Mouse (Mus musculus) forebrain, embryonic 14.5 days (tissue): ENCODE measurements around the gene Lrp5. TPM values are rescaled to one million over a fixed set of nuclear protein-coding genes. Genes with fewer than 3 reads are reported as not detected.
A peak's percentile ranks its signal among the peaks of the same experiment; 100 is the strongest.

Source experiments
- ATAC-seq: fragments of 200-750 bp; cut with Nextera tagmentation; 2 replicates; pipeline ENCODE4 v1.8.0; 2017; ENCODE audit warnings: mild to moderate bottlenecking, moderate library complexity
- DNase-seq: peaks from one replicate; pipeline ENCODE4 v3.0.0-alpha.2; 2015; ENCODE audit warnings: low spot score
- H3K27ac ChIP-seq: fragments of 300-500 bp; sonication (generic); 2 replicates; pipeline ENCODE4 v1.5.1; 2014; ENCODE audit warnings: low read depth, mild to moderate bottlenecking, control low read depth, low read length, moderate library complexity
- H3K27me3 ChIP-seq: fragments of 300-500 bp; sonication (generic); replicated peaks from 2 replicates; pipeline ENCODE4 v1.6.1; 2014; ENCODE audit warnings: low read length, control low read depth, mixed read lengths; ENCODE audit not compliant: control insufficient read depth, insufficient read depth
- H3K36me3 ChIP-seq: fragments of 300-500 bp; sonication (generic); 2 replicates; pipeline ENCODE4 v1.6.1; 2014; ENCODE audit warnings: low read length, control low read depth; ENCODE audit not compliant: control insufficient read depth, insufficient read depth
- H3K4me1 ChIP-seq: fragments of 300-500 bp; sonication (generic); 2 replicates; pipeline ENCODE4 v1.6.1; 2014; ENCODE audit warnings: antibody characterized with exemption, low read length, control low read depth; ENCODE audit not compliant: control insufficient read depth, insufficient read depth
- H3K4me2 ChIP-seq: fragments of 300-500 bp; sonication (generic); 2 replicates; pipeline ENCODE4 v1.6.1; 2014; ENCODE audit warnings: mild to moderate bottlenecking, control low read depth, low read length
- H3K4me3 ChIP-seq: fragments of 300-500 bp; sonication (generic); 2 replicates; pipeline ENCODE4 v1.5.1; 2014; ENCODE audit warnings: low read depth, low read length, control low read depth
- H3K9ac ChIP-seq: fragments of 300-500 bp; sonication (generic); 2 replicates; pipeline ENCODE4 v1.6.1; 2014; ENCODE audit warnings: mild to moderate bottlenecking, low read length, control low read depth, moderate library complexity
- H3K9me3 ChIP-seq: fragments of 300-500 bp; sonication (generic); replicated peaks from 2 replicates; pipeline ENCODE4 v1.6.1; 2016; ENCODE audit warnings: low read length, control low read depth, mixed read lengths; ENCODE audit not compliant: control insufficient read depth
- WGBS: fragments of 180-500 bp; shearing (Covaris S2); extraction: QIAGEN DNeasy Blood & Tissue Kit; methylation state at CpG from one replicate; pipeline ENCODE4 v1.1.7; 2014; 5-methylcytosine and 5-hydroxymethylcytosine counted together
- polyA plus RNA-seq: library from polyadenylated mRNA; unstranded; fragments of >200 nt; fragmentation: Nextera tagmentation; extraction: Ambion mirVana; gene quantifications from 2 replicates; pipeline ENCODE4 v1.2.1, GENCODE M21; 2014

The Lrp5 gene
- polyA plus RNA-seq = 1.8 and 2.1 TPM in 2 replicates

DNA sequence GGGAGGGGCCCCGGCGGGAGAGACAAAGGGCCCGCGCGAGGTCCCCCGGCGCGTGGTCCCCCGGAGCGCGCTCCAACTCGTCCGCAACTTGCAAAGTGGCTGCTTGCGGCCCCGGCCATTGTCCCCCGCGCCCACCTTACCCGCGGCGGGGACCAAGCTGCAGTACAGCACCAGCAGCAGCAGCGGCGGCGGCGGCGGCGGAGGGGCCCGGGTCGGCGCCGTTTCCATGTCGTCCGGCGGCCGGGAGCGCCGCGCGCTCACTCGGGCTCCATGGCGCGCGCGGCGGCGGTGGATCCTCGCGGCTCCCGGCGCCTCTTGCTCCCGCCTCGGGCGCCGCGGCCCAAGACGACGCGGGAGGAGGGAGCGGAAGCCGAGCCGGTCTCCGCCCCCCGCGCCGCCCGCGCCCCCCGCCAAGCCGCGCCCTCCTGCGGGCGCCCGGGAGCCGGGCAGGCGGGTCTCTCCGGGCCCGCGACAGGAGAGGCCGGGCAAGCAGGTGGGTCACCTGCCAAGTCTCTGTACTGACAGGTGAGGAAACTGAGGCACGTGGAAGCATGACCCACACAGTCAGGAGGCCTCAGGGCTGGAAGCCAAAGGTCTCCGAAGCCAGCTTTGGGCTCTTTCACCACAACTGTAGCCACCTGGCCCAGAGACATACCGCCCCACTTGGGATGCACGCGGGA lies at the start of gene Lrp5:
Gene Lrp5 (minus strand): TSS at position 350 of the 680 bp plus-strand sequence.
- peak; percentile 69 for ATAC-seq
- H3K27me3 ChIP-seq = peaks cover 4% of the 10 kb centered on the region; the same call in 1 of the 2 replicates
- H3K36me3 ChIP-seq = no peaks in the 10 kb centered on the region
- H3K9me3 ChIP-seq = no peaks in the 10 kb centered on the region
- H3K4me1 ChIP-seq = peaks cover 17% of the 10 kb centered on the region
- H3K4me3 ChIP-seq = peak within 1 kb of the TSS; percentile 90
- peak within 1 kb of the TSS; percentile 85 for H3K9ac ChIP-seq
- H3K4me2 ChIP-seq = peak within 1 kb of the TSS; percentile 96
- peak within 1 kb of the TSS; percentile 36; the same call in 1 of the 2 replicates for H3K27ac ChIP-seq
- under 1% methylated on average over 58 of the region's 83 CpGs for WGBS
- peak; percentile 57 for DNase-seq

DNA sequence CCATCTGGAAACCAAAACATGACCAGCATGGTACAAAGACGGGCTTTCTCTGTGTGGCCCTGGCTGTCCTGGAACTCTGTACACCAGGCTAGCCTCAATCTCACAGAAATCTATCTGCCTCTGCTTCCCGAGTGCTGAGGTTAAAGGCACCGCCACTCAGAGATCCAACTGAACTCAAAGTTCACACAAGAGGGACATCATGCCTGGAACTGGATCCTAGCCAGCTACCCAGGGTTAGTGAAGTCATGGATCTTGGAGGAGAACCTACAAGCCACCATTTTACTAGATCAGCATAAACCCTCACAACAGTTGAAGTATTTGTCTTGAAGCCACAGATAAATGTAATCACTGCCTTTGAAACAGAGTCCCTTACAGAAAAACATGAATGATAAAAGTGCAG lies 49.6 kb upstream of the Lrp5 start:
- no peak overlapping the region for H3K4me2 ChIP-seq
- H3K27ac ChIP-seq = no peak overlapping the region
- H3K4me1 ChIP-seq = no peaks in the 10 kb centered on the region
- WGBS = 90% methylated on average over 3 of the region's 3 CpGs
- DNase-seq = no peak
- no peaks in the 10 kb centered on the region for H3K36me3 ChIP-seq
- no peak for ATAC-seq
- no peaks in the 10 kb centered on the region for H3K9me3 ChIP-seq
- H3K4me3 ChIP-seq = no peak overlapping the region
- H3K9ac ChIP-seq = no peak overlapping the region
- H3K27me3 ChIP-seq = no peaks in the 10 kb centered on the region

DNA sequence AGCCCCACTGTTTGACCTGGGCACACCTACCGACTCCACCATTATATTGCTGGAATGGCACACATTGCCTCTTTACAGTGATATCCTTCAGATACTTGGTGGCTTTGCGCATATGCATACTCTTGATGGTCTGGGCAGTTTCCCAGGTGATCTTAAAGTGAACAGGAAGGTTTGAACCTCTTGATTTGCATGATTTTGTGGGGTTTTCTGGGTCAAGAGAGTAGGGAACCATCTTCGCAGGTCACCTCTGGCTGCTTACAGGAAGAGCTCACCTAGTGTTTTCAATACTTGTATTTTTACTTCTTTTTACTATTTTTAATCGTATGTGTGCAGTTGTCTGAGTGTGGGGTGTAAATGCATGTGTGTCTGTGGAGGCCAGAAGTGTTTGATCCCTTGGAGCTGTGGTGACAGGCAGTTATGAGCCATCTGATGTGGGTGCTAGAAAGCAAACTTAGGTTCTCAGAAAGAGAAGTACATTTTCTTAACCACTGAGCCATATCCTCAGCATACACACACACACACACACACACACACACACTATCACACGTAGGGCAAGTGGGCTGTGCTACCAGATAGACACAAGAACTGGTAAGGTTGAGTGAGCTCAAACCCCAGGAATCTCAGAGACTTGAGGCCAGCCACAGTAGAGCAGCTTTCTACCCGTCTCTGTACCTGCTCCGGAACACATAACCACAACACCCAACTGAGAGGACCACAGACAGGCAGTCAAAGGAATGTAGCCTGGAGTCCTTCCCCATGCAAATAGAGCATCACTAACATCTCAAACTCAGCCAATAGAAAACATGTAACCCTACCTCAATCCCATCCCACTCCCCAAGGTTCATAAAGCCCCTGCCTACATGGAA lies 44.6 kb upstream of the Lrp5 start:
- Histone ChIP-seq H3K4me1 (no peaks in the 10 kb centered on the region), H3K9me3 (no peaks in the 10 kb centered on the region), H3K4me3 (no peak overlapping the region), H3K27ac (no peak overlapping the region), H3K4me2 (no peak overlapping the region), H3K36me3 (no peaks in the 10 kb centered on the region), H3K27me3 (no peaks in the 10 kb centered on the region), H3K9ac (no peak overlapping the region)
- no peak for ATAC-seq
- no peak for DNase-seq
- 78% methylated on average over 7 of the region's 7 CpGs for WGBS

DNA sequence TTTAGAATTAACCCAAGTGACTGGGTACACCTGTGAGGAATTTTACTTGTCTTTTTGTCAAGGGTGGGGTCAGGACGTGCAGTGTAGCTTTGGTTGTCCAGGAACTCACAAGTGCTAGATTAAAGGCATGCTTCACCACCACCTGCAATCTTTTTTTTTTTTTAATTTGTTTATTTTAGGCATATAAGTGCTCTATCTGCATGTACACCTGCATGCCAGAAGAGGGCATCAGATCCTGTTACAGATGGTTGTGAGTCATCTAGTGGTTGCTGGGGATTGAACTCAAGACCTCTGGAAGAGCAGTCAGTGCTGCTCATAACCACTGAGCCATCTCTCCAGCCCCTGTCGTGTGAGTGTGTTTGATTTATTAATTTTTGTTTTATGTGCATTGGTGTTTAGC lies 42.5 kb upstream of the Lrp5 start:
- H3K4me3 ChIP-seq = no peak overlapping the region
- no peak for ATAC-seq
- H3K9me3 ChIP-seq = no peaks in the 10 kb centered on the region
- H3K27ac ChIP-seq = no peak overlapping the region
- H3K4me2 ChIP-seq = no peak overlapping the region
- no peaks in the 10 kb centered on the region for H3K4me1 ChIP-seq
- WGBS = 70% methylated on average over 2 of the region's 2 CpGs
- no peaks in the 10 kb centered on the region for H3K36me3 ChIP-seq
- H3K9ac ChIP-seq = no peak overlapping the region
- no peaks in the 10 kb centered on the region for H3K27me3 ChIP-seq
- DNase-seq = no peak

DNA sequence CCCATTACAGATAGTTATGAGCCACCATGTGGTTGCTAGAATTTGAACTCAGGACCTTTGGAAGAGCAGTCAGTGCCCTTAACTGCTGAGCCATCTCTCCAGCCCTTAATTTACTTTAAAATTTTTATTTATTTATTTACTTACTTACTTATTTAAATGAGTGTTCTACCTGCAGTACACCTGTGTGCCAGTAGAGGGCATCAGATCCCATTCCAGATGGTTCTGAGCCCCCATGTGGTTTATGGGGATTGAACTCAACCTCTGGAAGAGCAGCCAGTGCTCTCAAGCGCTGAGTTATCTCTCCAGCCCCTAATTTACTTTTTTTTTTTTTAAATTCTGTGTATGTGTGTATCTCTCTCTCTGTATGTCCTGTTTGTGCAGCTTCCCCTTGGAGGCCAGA lies 38.4 kb upstream of the Lrp5 start:
- no peak overlapping the region for H3K9ac ChIP-seq
- ATAC-seq (no peak), DNase-seq (peak; percentile 79)
- H3K4me2 ChIP-seq = no peak overlapping the region
- no peak overlapping the region for H3K27ac ChIP-seq
- no peaks in the 10 kb centered on the region for H3K27me3 ChIP-seq
- H3K4me3 ChIP-seq = no peak overlapping the region
- H3K9me3 ChIP-seq = no peaks in the 10 kb centered on the region
- no peaks in the 10 kb centered on the region for H3K4me1 ChIP-seq
- no peaks in the 10 kb centered on the region for H3K36me3 ChIP-seq
- WGBS = 28% methylated on average over 1 of the region's 1 CpGs

DNA sequence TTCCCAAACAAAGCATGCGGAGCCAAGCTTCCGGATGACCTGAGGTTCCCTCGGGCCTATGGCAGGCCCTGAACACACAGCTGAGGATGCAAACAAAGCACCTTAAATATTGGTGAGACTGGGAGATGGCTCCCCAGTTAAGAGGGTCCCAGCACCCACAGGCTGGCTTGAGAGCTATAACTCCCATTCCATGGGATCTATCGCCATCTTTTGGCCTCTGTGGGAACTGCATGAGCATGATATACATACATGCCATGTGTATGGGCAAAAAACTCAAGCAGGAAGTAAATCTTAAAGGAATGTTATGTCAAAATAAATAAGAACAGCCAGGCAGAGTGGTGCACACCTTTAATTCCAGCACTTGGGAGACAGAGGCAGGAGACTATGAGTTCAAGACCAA lies 37.5 kb upstream of the Lrp5 start:
- no peak overlapping the region for H3K4me2 ChIP-seq
- no peaks in the 10 kb centered on the region for H3K36me3 ChIP-seq
- no peaks in the 10 kb centered on the region for H3K27me3 ChIP-seq
- no peak overlapping the region for H3K27ac ChIP-seq
- DNase-seq = no peak
- no peaks in the 10 kb centered on the region for H3K9me3 ChIP-seq
- ATAC-seq = no peak
- H3K4me1 ChIP-seq = peaks cover 3% of the 10 kb centered on the region
- 74% methylated on average over 4 of the region's 4 CpGs for WGBS
- H3K4me3 ChIP-seq = no peak overlapping the region
- H3K9ac ChIP-seq = no peak overlapping the region

DNA sequence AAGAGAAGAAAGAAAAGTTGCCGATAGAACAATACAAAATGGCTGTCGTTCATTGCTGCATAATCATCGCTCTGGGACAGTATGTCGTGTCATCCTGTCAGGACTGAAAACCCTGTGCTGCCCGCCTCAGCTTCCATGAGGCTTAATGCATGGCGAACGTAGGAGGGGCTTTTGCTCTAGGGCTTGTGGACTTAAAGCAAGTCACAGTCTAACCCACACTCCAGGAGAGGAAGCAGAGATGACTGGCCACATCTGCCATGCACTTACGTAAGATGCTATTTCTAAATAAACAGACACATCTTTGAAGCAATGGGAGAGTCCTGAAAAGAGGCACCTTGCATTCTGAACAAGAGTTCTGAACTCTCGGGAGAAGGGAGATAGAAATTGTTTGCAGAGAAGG lies 36.8 kb upstream of the Lrp5 start:
- 93% methylated on average over 9 of the region's 9 CpGs for WGBS
- Histone ChIP-seq H3K27me3 (no peaks in the 10 kb centered on the region), H3K9me3 (no peaks in the 10 kb centered on the region), H3K4me1 (peaks cover 3% of the 10 kb centered on the region), H3K4me2 (no peak overlapping the region), H3K9ac (no peak overlapping the region), H3K27ac (no peak overlapping the region), H3K4me3 (no peak overlapping the region), H3K36me3 (peaks cover 3% of the 10 kb centered on the region; the same call in 1 of the 2 replicates)
- no peak for DNase-seq
- no peak for ATAC-seq

DNA sequence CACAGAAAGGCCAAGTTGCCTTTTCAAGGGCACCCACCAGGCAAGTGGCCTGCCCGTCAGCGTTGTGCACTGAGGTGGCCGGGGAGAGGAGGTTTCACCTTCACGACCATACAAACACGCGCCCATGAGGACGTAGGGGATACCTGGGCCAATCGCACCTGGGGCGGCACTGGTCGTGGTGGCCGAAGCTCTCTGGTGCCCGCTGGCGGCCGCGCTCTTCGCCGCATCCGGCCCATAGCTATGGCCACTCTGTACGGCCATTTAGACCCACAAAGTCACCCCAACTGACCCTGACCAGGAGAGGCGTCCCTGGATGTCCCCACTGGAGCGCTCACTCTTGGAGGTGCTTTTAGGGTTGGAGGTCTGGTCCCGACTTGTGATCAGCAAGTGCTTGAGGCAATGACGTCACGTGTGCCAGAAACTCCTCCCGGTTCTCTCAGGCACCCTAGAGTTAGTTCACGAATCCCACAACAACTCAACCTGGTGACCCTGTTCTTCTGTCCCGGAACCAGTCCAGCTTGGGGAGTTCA lies 33.1 kb upstream of the Lrp5 start:
- DNase-seq (peak; percentile 34), ATAC-seq (peak; percentile 58)
- under 1% methylated on average over 27 of the region's 27 CpGs for WGBS
- Histone ChIP-seq H3K9ac (peak overlapping the region; percentile 49), H3K27me3 (no peaks in the 10 kb centered on the region), H3K9me3 (no peaks in the 10 kb centered on the region), H3K4me1 (peaks cover 3% of the 10 kb centered on the region), H3K36me3 (peaks cover 36% of the 10 kb centered on the region), H3K27ac (no peak overlapping the region), H3K4me3 (peak overlapping the region; percentile 33), H3K4me2 (peak overlapping the region; percentile 63)
